Mouse (Mus musculus): ENCODE results near the gene Sp2.
A peak's percentile ranks its signal among the peaks of the same experiment; 100 is the strongest.

The Sp2 gene

GRCm38 (mm10) chr11:96969746-96970145 is 13.0 kb downstream of the Sp2 start:
- peak; percentile 82 for DNase-seq

- no peak for DNase-seq
Measured at GRCm38 (mm10) chr11:96969280-96969722, 13.5 kb downstream of the Sp2 start.

DNA sequence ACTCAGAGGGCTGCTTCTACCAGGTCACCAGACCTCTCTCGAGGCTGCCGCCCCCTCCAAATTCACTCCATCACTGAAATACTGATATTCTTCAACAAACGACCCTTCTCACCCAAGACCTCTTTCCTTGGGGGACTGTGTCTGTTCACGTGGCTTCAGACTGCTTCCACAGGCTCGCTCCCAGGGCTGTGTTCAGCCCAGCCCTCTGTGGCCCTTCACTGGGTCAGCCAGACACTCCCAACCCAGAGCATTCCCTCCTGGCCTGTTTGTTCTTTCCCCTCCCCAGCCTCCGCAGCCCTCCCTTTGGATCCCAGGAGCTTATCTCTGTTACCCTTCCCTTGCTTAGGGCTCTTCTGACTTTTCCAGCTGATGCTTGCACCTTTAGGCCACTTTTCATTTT is 14.3 kb downstream of the Sp2 start:
- DNase-seq: no peak

GRCm38 (mm10) chr11:96967544-96968269 is 15.1 kb downstream of the Sp2 start:
- no peak for DNase-seq

DNA sequence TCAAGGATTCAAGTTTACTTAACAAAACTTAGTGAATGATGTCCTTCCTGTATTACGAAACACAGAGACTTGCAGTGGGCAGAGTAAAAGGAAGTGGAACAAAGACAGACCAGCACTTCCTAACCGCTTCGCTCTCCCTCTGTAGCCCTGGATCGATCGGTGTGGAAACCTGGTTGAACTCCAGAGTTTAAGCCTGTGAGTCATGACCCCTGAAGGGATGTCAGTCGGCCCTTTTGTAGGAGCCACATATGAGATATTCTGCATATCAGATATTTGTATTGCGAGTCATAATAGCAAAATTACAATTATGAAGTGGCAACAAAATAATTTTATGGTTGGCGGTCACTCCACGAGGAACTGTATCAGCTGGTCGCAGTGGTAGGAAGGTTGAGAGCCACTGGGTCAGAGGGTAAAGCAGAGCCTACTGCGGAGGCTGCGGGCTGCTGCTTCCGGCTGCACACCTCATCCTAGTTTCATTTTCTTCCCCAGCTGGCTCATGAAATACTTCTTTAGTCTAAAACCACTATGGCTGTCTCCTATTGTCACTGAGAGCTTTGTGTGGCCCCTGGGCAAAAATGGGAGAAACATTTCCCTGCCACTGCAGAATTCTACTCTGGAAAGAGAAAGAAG is 15.7 kb downstream of the Sp2 start:
- no peak for DNase-seq

DNA sequence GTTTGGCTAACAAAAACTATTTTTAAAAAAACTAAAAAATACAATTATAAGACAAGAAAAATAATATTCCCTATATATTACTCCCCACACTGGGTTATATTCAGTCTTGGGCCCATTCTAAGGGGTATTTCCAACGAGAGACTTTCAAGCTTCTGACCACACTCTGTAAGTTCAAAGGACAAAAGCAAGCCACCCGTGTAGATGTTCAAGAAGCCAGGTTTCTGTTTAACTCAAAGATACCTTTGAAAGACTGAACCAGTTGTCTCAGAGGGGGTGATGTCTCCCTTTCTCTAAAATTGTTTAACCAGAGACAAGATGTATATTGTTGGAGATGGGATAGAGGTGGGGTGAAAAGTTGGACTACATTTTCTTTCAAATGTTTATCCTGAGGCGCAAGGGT is 16.6 kb downstream of the Sp2 start:
- no peak for DNase-seq

DNA sequence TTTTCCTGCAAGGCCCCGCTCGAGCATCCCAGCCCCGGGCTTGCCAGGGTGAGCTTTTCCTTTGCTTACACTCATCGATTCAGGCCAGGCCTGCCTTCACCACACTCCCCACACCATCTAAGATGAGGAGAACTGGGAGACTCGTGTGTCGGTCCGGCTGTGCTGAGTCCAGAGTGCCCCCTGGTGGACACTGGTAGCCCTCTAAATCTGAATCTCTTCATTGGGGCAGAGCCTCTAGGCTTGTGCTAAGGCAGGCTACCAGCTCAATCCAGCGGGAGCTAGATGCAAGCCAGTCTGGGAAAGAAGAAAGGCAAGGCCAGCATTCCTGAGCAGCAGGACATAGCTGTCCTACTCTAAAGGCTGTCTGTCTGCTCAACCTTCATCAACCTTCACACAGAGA is 19.2 kb downstream of the Sp2 start:
- DNase-seq: peak; percentile 95

GRCm38 (mm10) chr11:96957061-96957805 is 25.5 kb downstream of the Sp2 start:
- no peak for DNase-seq

GRCm38 (mm10) chr11:96956009-96956724 is 26.6 kb downstream of the Sp2 start:
- no peak for DNase-seq

DNA sequence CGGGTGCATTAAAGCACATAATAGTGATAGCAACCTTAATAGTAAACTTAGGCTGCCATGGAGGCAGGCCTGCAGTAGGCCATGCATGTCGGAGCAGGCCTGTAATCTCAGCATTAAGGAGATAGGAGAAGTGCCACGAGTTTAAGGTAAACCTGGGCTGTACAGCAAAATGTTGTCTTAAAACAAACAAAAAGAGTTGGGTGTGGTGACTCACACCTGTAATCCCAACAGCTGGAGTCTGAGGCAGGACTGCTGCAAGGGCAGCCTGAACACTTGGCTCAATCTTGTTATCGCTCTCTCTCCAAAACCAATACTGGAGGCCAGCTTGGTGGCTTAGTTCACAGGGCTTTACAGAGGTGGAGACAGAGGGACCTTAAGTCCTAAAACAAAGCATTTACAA is 27.7 kb downstream of the Sp2 start:
- DNase-seq: no peak

DNA sequence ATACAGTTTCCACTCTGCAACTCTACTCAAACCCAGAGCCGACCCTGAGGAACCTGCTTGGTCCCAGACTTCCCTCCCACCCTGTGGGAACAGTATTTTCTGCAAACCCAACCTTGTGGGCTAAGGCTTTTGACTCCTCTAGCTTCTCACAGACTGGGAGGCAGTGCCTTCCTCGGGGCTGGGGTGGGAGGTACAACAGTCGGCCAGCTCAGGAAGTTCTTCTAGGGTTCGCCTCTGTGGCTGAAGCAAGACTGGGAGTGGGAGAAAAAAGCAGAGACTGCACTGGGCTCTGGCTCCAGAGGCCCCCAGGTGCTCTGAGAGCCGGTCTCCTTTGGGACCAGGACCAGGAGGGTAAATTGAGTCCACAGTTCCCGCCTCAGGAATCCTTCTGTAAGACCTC is 29.9 kb downstream of the Sp2 start:
- no peak for DNase-seq

DNA sequence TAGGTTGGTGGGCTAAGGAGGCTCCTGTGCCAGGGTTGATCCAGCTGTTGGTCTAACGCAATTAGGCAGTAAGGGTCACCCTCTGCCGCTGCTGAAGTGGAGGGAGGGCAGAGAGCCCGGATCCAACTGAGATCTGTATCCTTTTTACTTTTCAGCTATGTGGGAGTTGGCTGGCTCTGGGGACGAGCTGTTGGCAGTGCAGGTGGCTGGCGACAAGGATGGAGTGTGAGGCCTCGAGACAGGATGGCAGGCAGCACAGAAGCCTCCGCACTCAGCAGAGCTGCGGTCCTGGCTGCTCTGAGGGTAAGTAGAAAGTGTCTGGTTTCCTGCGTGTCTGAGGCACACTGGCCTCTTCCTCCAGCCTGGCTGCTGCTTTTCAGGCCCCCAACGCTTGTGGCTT is 30.3 kb downstream of the Sp2 start:
- DNase-seq: no peak

- DNase-seq: no peak
Measured at GRCm38 (mm10) chr11:96950767-96951166, 32.0 kb downstream of the Sp2 start.

- no peak for DNase-seq
Measured at GRCm38 (mm10) chr11:96947849-96948248, 34.9 kb downstream of the Sp2 start.

- no peak for DNase-seq
Measured at GRCm38 (mm10) chr11:96946498-96946897, 36.3 kb downstream of the Sp2 start.

- no peak for DNase-seq
Measured at GRCm38 (mm10) chr11:96944844-96945580, 37.7 kb downstream of the Sp2 start.

- DNase-seq: peak; percentile 96
Measured at GRCm38 (mm10) chr11:96943746-96944304, 38.9 kb downstream of the Sp2 start, which contains the start of gene Pnpo. Gene Pnpo (minus strand): TSS chr11:96943986.

DNA sequence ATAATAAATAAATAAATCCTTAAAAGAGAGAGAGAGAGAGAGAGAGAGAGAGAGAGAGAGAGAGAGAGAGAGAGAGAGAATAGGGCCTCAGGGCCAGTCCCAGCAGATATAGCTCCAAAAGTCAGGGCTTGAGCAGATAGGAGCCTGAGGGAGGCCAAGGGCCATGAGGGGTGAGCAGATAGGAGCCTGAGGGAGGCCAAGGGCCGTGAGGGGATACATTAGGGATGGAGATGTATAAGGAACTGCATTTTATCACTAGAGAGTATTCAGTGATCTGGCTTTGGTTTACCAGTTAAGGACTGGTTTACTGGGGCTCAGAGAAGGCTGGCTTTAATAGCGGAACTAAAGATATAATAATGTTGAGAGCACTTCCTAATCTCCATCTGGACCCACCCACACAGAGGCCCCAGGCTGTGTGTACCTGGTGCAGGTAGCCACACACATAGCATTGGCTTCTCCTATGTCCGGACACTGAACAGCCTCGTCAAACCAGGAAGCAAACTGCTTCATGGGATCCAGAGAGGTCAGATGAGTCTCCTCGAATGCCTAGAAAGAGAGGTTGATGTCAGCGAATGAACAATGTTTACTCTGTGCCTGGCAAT is 40.7 kb downstream of the Sp2 start:
- no peak for DNase-seq

GRCm38 (mm10) chr11:96940578-96941465 is 41.9 kb downstream of the Sp2 start:
- DNase-seq: no peak

DNA sequence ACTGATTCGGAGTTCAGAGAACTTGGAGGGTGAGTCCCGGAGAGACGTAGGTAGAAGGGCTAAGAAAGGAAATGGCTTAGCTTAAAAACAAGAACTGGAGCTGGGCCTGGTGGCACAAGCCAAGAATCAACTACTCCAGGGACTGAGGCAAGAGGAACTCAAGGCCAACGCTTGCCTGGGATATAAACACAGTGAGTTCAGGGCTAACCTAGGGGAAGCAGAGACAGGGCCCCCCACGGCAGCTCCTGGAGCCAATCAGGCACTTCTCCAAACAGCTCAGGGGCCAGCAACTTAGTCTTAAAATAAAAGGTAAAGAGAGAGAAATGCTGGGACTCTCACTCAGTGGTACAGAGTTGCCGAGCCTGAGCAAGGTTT is 44.3 kb downstream of the Sp2 start:
- DNase-seq: no peak

Data from kidney, postnatal 14 days (tissue).